In genomic region chr3:88148776-88149509, GRCm38 (mm10) we compare ENCODE assay signal across 8 mouse cellular contexts. TPM values are rescaled to one million over a fixed set of nuclear protein-coding genes. Genes with fewer than 3 reads are reported as not detected.
DNase-seq lines count a peak whose midpoint lies in the region; ATAC-seq and TF ChIP-seq lines count a peak whose summit lies in the region.

No protein-coding gene starts in this region.

- H3K9ac ChIP-seq in lung, embryonic 14.5 days = peak overlapping the region; percentile 4; the same call in 1 of the 2 replicates
- H3K9ac ChIP-seq in intestine, postnatal 0 days (ENCODE audit: low read depth, low read length) = no peak overlapping the region

- peaks cover 45% of the 10 kb centered on the region for H3K4me1 ChIP-seq in lung, embryonic 14.5 days (ENCODE audit: insufficient read depth)
- H3K4me1 ChIP-seq in brown adipose tissue, adult 24 weeks (ENCODE audit: control insufficient read depth, insufficient read depth, insufficient read length, low read length) = peaks cover 80% of the 10 kb centered on the region
- peaks cover 32% of the 10 kb centered on the region for H3K4me1 ChIP-seq in intestine, postnatal 0 days (replicated peaks; ENCODE audit: control insufficient read depth, insufficient read depth, low read length)

- no peak for ATAC-seq in lung, embryonic 14.5 days (ENCODE audit: insufficient read depth)
- peak; percentile 23; the same call in 1 of the 2 replicates for ATAC-seq in intestine, postnatal 0 days

- no peaks in the 10 kb centered on the region for H3K36me3 ChIP-seq in lung, embryonic 14.5 days (ENCODE audit: insufficient read depth)
- no peaks in the 10 kb centered on the region for H3K36me3 ChIP-seq in intestine, postnatal 0 days (ENCODE audit: control insufficient read depth, insufficient read depth)

- peak overlapping the region; percentile 73; the same call in 1 of the 2 replicates for H3K27ac ChIP-seq in lung, embryonic 14.5 days (ENCODE audit: low read depth)
- peak overlapping the region; percentile 92 for H3K27ac ChIP-seq in brown adipose tissue, adult 24 weeks (replicated peaks; ENCODE audit: low read depth, low read length)
- peak overlapping the region; percentile 46; the same call in 1 of the 2 replicates for H3K27ac ChIP-seq in intestine, postnatal 0 days (ENCODE audit: low read depth, low read length)

- peak overlapping the region; percentile 47; the same call in 1 of the 2 replicates for H3K4me2 ChIP-seq in lung, embryonic 14.5 days
- peak overlapping the region; percentile 40; the same call in 1 of the 2 replicates for H3K4me2 ChIP-seq in intestine, postnatal 0 days (replicated peaks; ENCODE audit: low read depth)

- DNase-seq in lung, embryonic 14.5 days = peak; percentile 31
- DNase-seq in lung, adult 18-20 months = no peak
- DNase-seq in heart, adult 11 months = peak; percentile 98
- peak; percentile 45 for DNase-seq in lung, postnatal 10 days
- DNase-seq in testis, postnatal 10 days (ENCODE audit: low spot score) = peak; percentile 73
- no peak for DNase-seq in layer of hippocampus, postnatal 25 days (ENCODE audit: extremely low spot score in 1 of 2, low spot score in 1 of 2)

- no peaks in the 10 kb centered on the region for H3K9me3 ChIP-seq in lung, embryonic 14.5 days (ENCODE audit: low read depth, low read length)
- H3K9me3 ChIP-seq in intestine, postnatal 0 days (ENCODE audit: control insufficient read depth) = no peaks in the 10 kb centered on the region

- 55% methylated on average over 4 of the region's 4 CpGs for WGBS in lung, embryonic 14.5 days
- WGBS in intestine, postnatal 0 days = 46% methylated on average over 4 of the region's 4 CpGs

- TF ChIP-seq CTCF in lung, embryonic 14.5 days (IDR thresholded peaks at IDR 0.05; ENCODE audit: low read depth) = no peak
- no peak for TF ChIP-seq CTCF in intestine, postnatal 0 days (IDR thresholded peaks at IDR 0.05; ENCODE audit: low read depth)

- H3K27me3 ChIP-seq in lung, embryonic 14.5 days (ENCODE audit: insufficient read depth, low read length) = no peaks in the 10 kb centered on the region
- no peaks in the 10 kb centered on the region for H3K27me3 ChIP-seq in intestine, postnatal 0 days (replicated peaks; ENCODE audit: control insufficient read depth, insufficient read depth, low read length)

- H3K4me3 ChIP-seq in lung, embryonic 14.5 days (ENCODE audit: low read depth, low read length) = no peak overlapping the region
- H3K4me3 ChIP-seq in brown adipose tissue, adult 24 weeks (ENCODE audit: insufficient read depth, low read depth, low read length) = peak overlapping the region; percentile 26
- H3K4me3 ChIP-seq in intestine, postnatal 0 days (ENCODE audit: low read depth, low read length) = no peak overlapping the region

RNA-seq across cellular contexts. Expression of gene Mef2d, which starts 6.8 kb away (rescaled TPM):
- polyA plus RNA-seq in lung, embryonic 14.5 days (2014; fragmentation: Nextera tagmentation; extraction: Ambion mirVana) = 24.7 and 25.4 TPM in 2 replicates
- polyA plus RNA-seq in brown adipose tissue, adult 24 weeks (2012; ENCODE audit: insufficient read depth, insufficient read length, missing spikeins) = 34.8 and 50.0 TPM in 2 replicates
- polyA plus RNA-seq in intestine, postnatal 0 days (2015; fragmentation: Nextera tagmentation; extraction: Ambion mirVana) = 15.8 and 16.2 TPM in 2 replicates
- 100 to 1,000 TPM; 179 to 212 TPM for total RNA-seq in layer of hippocampus, postnatal 25 days (2021)

Comparison
In these comparisons a context has a peak if more than half of its experiments do, and no peak if none do; other contexts are left out.
1. DNase-seq: peak in lung, embryonic 14.5 days (single experiment), heart, adult 11 months (single experiment), lung, postnatal 10 days (single experiment) and testis, postnatal 10 days (single experiment); none in lung, adult 18-20 months (0 of 2) and layer of hippocampus, postnatal 25 days (0 of 2).
2. Peak in every context shown above with its lines, with median percentiles within 50 percentile points of each other: H3K27ac ChIP-seq.